ENCODE assay signal across 7 mouse cellular contexts in the genomic region with DNA sequence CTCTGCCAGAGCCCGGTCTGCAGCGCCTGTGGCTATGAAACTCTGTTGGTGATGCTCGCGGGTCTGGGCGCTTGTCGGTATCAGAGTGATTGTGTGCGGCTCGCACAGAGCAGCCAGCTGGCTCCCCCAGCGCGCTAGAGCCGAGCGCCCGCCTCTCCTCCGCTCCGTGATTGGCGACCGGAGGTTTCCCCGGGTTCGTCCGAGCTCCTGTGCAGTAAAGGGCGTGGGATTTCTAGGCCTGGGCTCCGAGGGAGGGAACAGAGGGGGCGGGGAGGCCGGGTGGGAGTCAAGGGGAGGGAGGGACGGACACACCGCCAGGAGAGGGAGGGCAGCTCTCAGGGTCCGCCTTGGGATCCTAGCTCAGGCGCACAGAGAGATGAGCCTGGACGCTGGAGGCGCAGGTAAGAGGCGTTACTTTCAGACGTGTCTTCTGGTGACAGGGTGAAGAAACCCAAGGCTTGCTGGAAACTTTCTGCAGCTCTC. TPM values are rescaled to one million over a fixed set of nuclear protein-coding genes. Genes with fewer than 3 reads are reported as not detected.
DNase-seq lines count a peak whose midpoint lies in the region; ATAC-seq and TF ChIP-seq lines count a peak whose summit lies in the region.

Gene Adamts18, minus strand, starts transcription at position 86 of the 483 bp plus-strand sequence.

- peak within 1 kb of the TSS; percentile 78 for H3K27ac ChIP-seq in lung, embryonic 16.5 days (ENCODE audit: low read length)
- peak within 1 kb of the TSS; percentile 86 for H3K27ac ChIP-seq in forebrain, postnatal 0 days (ENCODE audit: low read depth, low read length)

- peak within 1 kb of the TSS; percentile 57 for H3K4me3 ChIP-seq in lung, embryonic 16.5 days (ENCODE audit: low read length)
- H3K4me3 ChIP-seq in forebrain, postnatal 0 days (ENCODE audit: low read depth, low read length): peak within 1 kb of the TSS; percentile 71

- no peaks in the 10 kb centered on the region; the same call in none of the 2 replicates for H3K4me1 ChIP-seq in lung, embryonic 16.5 days (replicated peaks; ENCODE audit: control insufficient read depth, insufficient read depth, low read length)
- no peaks in the 10 kb centered on the region for H3K4me1 ChIP-seq in forebrain, postnatal 0 days (ENCODE audit: insufficient read depth)

- H3K9me3 ChIP-seq in lung, embryonic 16.5 days (ENCODE audit: control insufficient read depth, low read length): peaks cover 4% of the 10 kb centered on the region; the same call in 1 of the 2 replicates
- H3K9me3 ChIP-seq in forebrain, postnatal 0 days (ENCODE audit: low read length): 0 out of 2 replicates have a peak, but pooled peaks cover 3% of the 10 kb centered on the region

- H3K27me3 ChIP-seq in lung, embryonic 16.5 days (ENCODE audit: control insufficient read depth, insufficient read depth, low read depth, low read length): peaks cover 37% of the 10 kb centered on the region
- H3K27me3 ChIP-seq in forebrain, postnatal 0 days (ENCODE audit: insufficient read depth, low read length): no peaks in the 10 kb centered on the region

- no peak for TF ChIP-seq CTCF in forebrain, postnatal 0 days (IDR thresholded peaks at IDR 0.05; ENCODE audit: low read depth)

- peak; percentile 86 for ATAC-seq in lung, embryonic 16.5 days (ENCODE audit: low read depth)
- peak; percentile 87 for ATAC-seq in forebrain, postnatal 0 days

- WGBS in lung, embryonic 16.5 days: 1% methylated on average over 32 of the region's 32 CpGs
- 6% methylated on average over 32 of the region's 32 CpGs for WGBS in forebrain, postnatal 0 days

- no peak for DNase-seq in lung, postnatal 36 days
- peak; percentile 79 to 86 for DNase-seq in cerebellum, postnatal 14 days
- peak; percentile 78 for DNase-seq in forebrain, postnatal 0 days
- DNase-seq in left cerebral cortex, postnatal 4 days: peak; percentile 59
- peak; percentile 76 for DNase-seq in retina, postnatal 1 day
- DNase-seq in spleen, postnatal 14 days (ENCODE audit: low spot score in 2 of 2): no peak

- H3K4me2 ChIP-seq in lung, embryonic 16.5 days (ENCODE audit: low read depth, low read length): peak within 1 kb of the TSS; percentile 85
- peak within 1 kb of the TSS; percentile 99 for H3K4me2 ChIP-seq in forebrain, postnatal 0 days (ENCODE audit: low read depth)

- no peaks in the 10 kb centered on the region for H3K36me3 ChIP-seq in lung, embryonic 16.5 days (ENCODE audit: control insufficient read depth, insufficient read depth, low read length)
- H3K36me3 ChIP-seq in forebrain, postnatal 0 days (ENCODE audit: insufficient read depth): no peaks in the 10 kb centered on the region

- H3K9ac ChIP-seq in lung, embryonic 16.5 days (ENCODE audit: low read length): peak within 1 kb of the TSS; percentile 62
- H3K9ac ChIP-seq in forebrain, postnatal 0 days: peak within 1 kb of the TSS; percentile 80

- intact Hi-C loops in left cerebral cortex, postnatal 4 days (cut with DNase I): loop anchor here (10.0 kb wide), 2 partner anchors 136 to 184 kb away; no protein-coding TSS in a partner anchor

RNA-seq across cellular contexts. Expression of gene Adamts18, which starts in this region (rescaled TPM):
- 8.4 and 9.0 TPM in 2 replicates for polyA plus RNA-seq in lung, embryonic 16.5 days (2015; fragmentation: Nextera tagmentation; extraction: Ambion mirVana)
- 8.9 and 9.2 TPM in 2 replicates for total RNA-seq in forebrain, postnatal 0 days (2014; rRNA removed)
- 3.6 and 4.7 TPM in 2 replicates for polyA plus RNA-seq in forebrain, postnatal 0 days (2015; fragmentation: Nextera tagmentation; extraction: Ambion mirVana)
- total RNA-seq in left cerebral cortex, postnatal 4 days (2021): 10 to 100 TPM; 11.8 to 12.8 TPM

Comparison
In these comparisons a context has a peak if more than half of its experiments do, and no peak if none do; other contexts are left out.
1. DNase-seq: peak in cerebellum, postnatal 14 days (2 of 2), forebrain, postnatal 0 days (single experiment), left cerebral cortex, postnatal 4 days (single experiment) and retina, postnatal 1 day (single experiment); none in lung, postnatal 36 days (single experiment) and spleen, postnatal 14 days (0 of 2).